Mouse (Mus musculus): Measurements from ENCODE around the gene Zfand4. TPM values are rescaled to one million over a fixed set of nuclear protein-coding genes. Genes with fewer than 3 reads are reported as not detected.

Zfand4 gene
- total and polyA plus RNA-seq, 3 experiments = 4.3 to 5.5 TPM; not detected in 1

GRCm38 (mm10) chr6:116371500-116371899 is 107.5 kb downstream of the Zfand4 start:
- no peak overlapping the region for H3K9ac ChIP-seq (ENCODE audit: control insufficient read depth, low read depth, low read length, poor library complexity, severe bottlenecking)
- no peak overlapping the region for H3K4me3 ChIP-seq (ENCODE audit: control insufficient read depth in 1 of 2, insufficient read depth in 1 of 2, low read depth in 2 of 2, low read length in 2 of 2)
- DNase-seq (ENCODE audit: low read depth, low spot score) = no peak
- peaks cover 9% of the 10 kb centered on the region; the same call in 1 of the 2 replicates for H3K79me2 ChIP-seq (ENCODE audit: control insufficient read depth, insufficient read depth, low read length, poor library complexity)
- peaks cover 13 to 19% of the 10 kb centered on the region in 2 experiments for H3K4me1 ChIP-seq (ENCODE audit: control insufficient read depth in 1 of 2, insufficient read depth in 2 of 2, low read length in 2 of 2)
- no peaks in the 10 kb centered on the region for H3K9me3 ChIP-seq (replicated peaks; ENCODE audit: insufficient read depth, low read length)
- H3K27me3 ChIP-seq (ENCODE audit: control insufficient read depth in 1 of 2, insufficient read depth in 2 of 2, low read length in 2 of 2) = no peaks in the 10 kb centered on the region
- H3K27ac ChIP-seq (ENCODE audit: control insufficient read depth, low read depth, low read length) = no peak overlapping the region
- no peak for TF ChIP-seq USF1 (IDR thresholded peaks at IDR 0.05; ENCODE audit: low read depth, low read length)
- TF ChIP-seq NRF1 (IDR thresholded peaks at IDR 0.05; ENCODE audit: insufficient read depth, low read depth, low read length, poor library complexity, severe bottlenecking) = no peak
- TF ChIP-seq USF2 (IDR thresholded peaks at IDR 0.05; ENCODE audit: borderline replicate concordance in 1 of 2, insufficient read depth in 1 of 2, low read depth in 1 of 2, low read length in 2 of 2) = no peak
- TF ChIP-seq BHLHE40 (IDR thresholded peaks at IDR 0.05; ENCODE audit: borderline replicate concordance, low read depth, low read length) = no peak
- TF ChIP-seq ZC3H11A (IDR thresholded peaks at IDR 0.05; ENCODE audit: low read depth, low read length) = no peak
- no peak for TF ChIP-seq HCFC1 (IDR thresholded peaks at IDR 0.05; ENCODE audit: low read depth, low read length)
- TF ChIP-seq EP300 (IDR thresholded peaks at IDR 0.05; ENCODE audit: low read depth in 1 of 2, low read length in 2 of 2) = no peak
- TF ChIP-seq RCOR1 (IDR thresholded peaks at IDR 0.05; ENCODE audit: low read depth, low read length) = no peak
- TF ChIP-seq ZMIZ1 (IDR thresholded peaks at IDR 0.05; ENCODE audit: low read depth, low read length) = no peak
- no peak for TF ChIP-seq ZKSCAN1 (IDR thresholded peaks at IDR 0.05; ENCODE audit: low read depth, low read length)
- no peak for TF ChIP-seq TAL1 (IDR thresholded peaks at IDR 0.05; ENCODE audit: low read length)
- H3K36me3 ChIP-seq (ENCODE audit: control insufficient read depth in 1 of 2, insufficient read depth in 2 of 2, low read length in 2 of 2) = peaks cover 0 to 29% of the 10 kb centered on the region in 2 experiments; a peak in 2 of 4 replicates

GRCm38 (mm10) chr6:116374136-116374535 is 110.1 kb downstream of the Zfand4 start:
- Histone ChIP-seq H3K4me1 (ENCODE audit: control insufficient read depth in 1 of 2, insufficient read depth in 2 of 2, low read length in 2 of 2) (peaks cover 11 to 20% of the 10 kb centered on the region in 2 experiments), H3K27ac (ENCODE audit: control insufficient read depth, low read depth, low read length) (no peak overlapping the region), H3K27me3 (ENCODE audit: control insufficient read depth in 1 of 2, insufficient read depth in 2 of 2, low read length in 2 of 2) (no peaks in the 10 kb centered on the region), H3K9ac (ENCODE audit: control insufficient read depth, low read depth, low read length, poor library complexity, severe bottlenecking) (no peak overlapping the region), H3K4me3 (ENCODE audit: control insufficient read depth in 1 of 2, insufficient read depth in 1 of 2, low read depth in 2 of 2, low read length in 2 of 2) (no peak overlapping the region), H3K9me3 (replicated peaks; ENCODE audit: insufficient read depth, low read length) (no peaks in the 10 kb centered on the region), H3K36me3 (ENCODE audit: control insufficient read depth in 1 of 2, insufficient read depth in 2 of 2, low read length in 2 of 2) (peaks cover 2 to 23% of the 10 kb centered on the region in 2 experiments; a peak in 2 of 4 replicates), H3K79me2 (ENCODE audit: control insufficient read depth, insufficient read depth, low read length, poor library complexity) (peaks cover 9% of the 10 kb centered on the region; the same call in 1 of the 2 replicates)
- TF ChIP-seq BHLHE40 (IDR thresholded peaks at IDR 0.05; ENCODE audit: borderline replicate concordance, low read depth, low read length) = no peak
- TF ChIP-seq ETS1 (IDR thresholded peaks at IDR 0.05; ENCODE audit: low read depth, low read length) = 0 out of 2 replicates have a peak, but pooled peaks have one; percentile 11
- no peak for DNase-seq (ENCODE audit: low read depth, low spot score)

- H3K79me2 ChIP-seq (ENCODE audit: control insufficient read depth, insufficient read depth, low read length, poor library complexity) = peaks cover 9% of the 10 kb centered on the region; the same call in 1 of the 2 replicates
- H3K9me3 ChIP-seq (replicated peaks; ENCODE audit: insufficient read depth, low read length) = no peaks in the 10 kb centered on the region
- TF ChIP-seq GATA1 (IDR thresholded peaks at IDR 0.05; ENCODE audit: low read depth, low read length) (peak; percentile 69), UBTF (IDR thresholded peaks at IDR 0.05; ENCODE audit: borderline replicate concordance, insufficient read depth, low read depth, low read length) (no peak), JUND (IDR thresholded peaks at IDR 0.05; ENCODE audit: low read depth, low read length) (no peak), MAZ (IDR thresholded peaks at IDR 0.05; ENCODE audit: low read depth, low read length) (no peak)
- peaks cover 2 to 23% of the 10 kb centered on the region in 2 experiments; a peak in 2 of 4 replicates for H3K36me3 ChIP-seq (ENCODE audit: control insufficient read depth in 1 of 2, insufficient read depth in 2 of 2, low read length in 2 of 2)
- H3K4me3 ChIP-seq (ENCODE audit: control insufficient read depth in 1 of 2, insufficient read depth in 1 of 2, low read depth in 2 of 2, low read length in 2 of 2) = no peak overlapping the region
- DNase-seq (ENCODE audit: low read depth, low spot score) = no peak
- H3K9ac ChIP-seq (ENCODE audit: control insufficient read depth, low read depth, low read length, poor library complexity, severe bottlenecking) = no peak overlapping the region
- H3K27me3 ChIP-seq (ENCODE audit: control insufficient read depth in 1 of 2, insufficient read depth in 2 of 2, low read length in 2 of 2) = no peaks in the 10 kb centered on the region
- peaks cover 11 to 20% of the 10 kb centered on the region in 2 experiments for H3K4me1 ChIP-seq (ENCODE audit: control insufficient read depth in 1 of 2, insufficient read depth in 2 of 2, low read length in 2 of 2)
- peak overlapping the region; percentile 15; the same call in 1 of the 2 replicates for H3K27ac ChIP-seq (ENCODE audit: control insufficient read depth, low read depth, low read length)
These were observed 110.6 kb downstream of the Zfand4 start for GRCm38 (mm10) chr6:116374618-116375017.

All from MEL (cell line).